8 mouse cellular contexts compared by ENCODE assay signal in the genomic region with DNA sequence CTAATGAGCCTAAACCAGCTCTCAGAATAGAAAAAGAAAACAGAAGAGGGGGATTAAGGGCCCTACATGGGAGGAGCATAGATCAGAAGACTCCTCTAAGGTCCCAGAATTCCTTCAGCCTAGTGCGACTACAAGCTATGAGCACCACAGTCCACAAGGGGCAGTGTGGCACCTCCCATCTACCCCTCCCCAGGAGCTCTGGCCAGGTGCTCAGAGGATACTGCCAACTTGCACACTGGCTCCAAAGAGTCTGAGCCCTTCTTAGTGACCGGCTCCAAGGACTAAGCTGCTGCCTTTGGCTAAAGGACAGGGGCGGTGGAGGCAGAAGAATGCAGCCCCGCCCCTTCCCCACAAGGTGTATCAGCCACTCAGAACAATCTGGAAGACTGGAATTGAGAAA.
DNase-seq lines count a peak whose midpoint lies in the region; ATAC-seq and TF ChIP-seq lines count a peak whose summit lies in the region.

No protein-coding gene starts in this region.

- H3K4me1 ChIP-seq in ES-Bruce4 (ENCODE audit: control insufficient read depth, insufficient read depth, low read length), result peaks cover 4% of the 10 kb centered on the region
- peaks cover 8% of the 10 kb centered on the region; the same call in 1 of the 2 replicates for H3K4me1 ChIP-seq in lung, postnatal 0 days (ENCODE audit: insufficient read depth, low read depth, low read length)

- TF ChIP-seq EP300 in ES-Bruce4 (IDR thresholded peaks at IDR 0.05; ENCODE audit: insufficient read depth, low read depth, low read length), result 0 out of 2 replicates have a peak, but pooled peaks have one; percentile 13
- TF ChIP-seq EP300 in lung, postnatal 0 days (IDR thresholded peaks at IDR 0.05), result no peak

- H3K36me3 ChIP-seq in ES-Bruce4 (ENCODE audit: control insufficient read depth, insufficient read depth, low read length, poor library complexity, severe bottlenecking), result no peaks in the 10 kb centered on the region
- no peaks in the 10 kb centered on the region for H3K36me3 ChIP-seq in lung, postnatal 0 days (ENCODE audit: insufficient read depth, low read length)

- TF ChIP-seq CTCF in ES-Bruce4 (IDR thresholded peaks at IDR 0.05; ENCODE audit: low read depth, low read length), result peak; percentile 71
- TF ChIP-seq CTCF in lung, postnatal 0 days (IDR thresholded peaks at IDR 0.05), result peak; percentile 78

- H3K27me3 ChIP-seq in ES-Bruce4 (ENCODE audit: control insufficient read depth, insufficient read depth, low read length, poor library complexity, severe bottlenecking), result no peaks in the 10 kb centered on the region
- no peaks in the 10 kb centered on the region for H3K27me3 ChIP-seq in lung, postnatal 0 days (replicated peaks; ENCODE audit: insufficient read depth, low read length)

- peak; percentile 75 for ATAC-seq in frontal cortex, adult (ENCODE audit: low TSS enrichment)
- peak; percentile 90 for ATAC-seq in lung, postnatal 0 days

- no peak overlapping the region for H3K9ac ChIP-seq in ES-Bruce4 (ENCODE audit: low read depth, poor library complexity, severe bottlenecking)
- H3K9ac ChIP-seq in lung, postnatal 0 days (replicated peaks; ENCODE audit: low read depth), result no peak overlapping the region

- WGBS in lung, postnatal 0 days, result 47% methylated on average over 4 of the region's 4 CpGs

- no peaks in the 10 kb centered on the region for H3K9me3 ChIP-seq in ES-Bruce4 (replicated peaks; ENCODE audit: control insufficient read depth, insufficient read depth, low read length, poor library complexity, severe bottlenecking)
- H3K9me3 ChIP-seq in lung, postnatal 0 days (ENCODE audit: low read length), result no peaks in the 10 kb centered on the region

- H3K27ac ChIP-seq in ES-Bruce4 (ENCODE audit: insufficient read depth, low read length), result no peak overlapping the region
- no peak overlapping the region for H3K27ac ChIP-seq in lung, postnatal 0 days (ENCODE audit: low read length)

- H3K4me3 ChIP-seq in ES-Bruce4 (ENCODE audit: low read depth, low read length), result no peak overlapping the region
- no peak overlapping the region for H3K4me3 ChIP-seq in lung, postnatal 0 days (ENCODE audit: low read depth, low read length)

- intact Hi-C loops in gastrocnemius, postnatal 14 days (cut with DNase I; ENCODE audit: low total_unique reads), result no loop called here

- DNase-seq in frontal cortex, postnatal 14 days (ENCODE audit: low spot score in 2 of 2), result no peak
- peak; percentile 83 to 87 for DNase-seq in cerebellum, postnatal 14 days
- DNase-seq in gastrocnemius, postnatal 14 days, result peak; percentile 80
- DNase-seq in kidney, adult 11 months, result peak; percentile 80
- DNase-seq in lung, postnatal 0 days (ENCODE audit: low spot score), result peak; percentile 85
- peak; percentile 38 to 59 for DNase-seq in spleen, adult 18-20 months

- TF ChIP-seq POLR2A in ES-Bruce4 (IDR thresholded peaks at IDR 0.05; ENCODE audit: insufficient read depth, low read length), result no peak

- no peak overlapping the region for H3K4me2 ChIP-seq in lung, postnatal 0 days (replicated peaks; ENCODE audit: low read depth, low read length)

Comparison
In these comparisons a context has a peak if more than half of its experiments do, and no peak if none do; other contexts are left out.
1. DNase-seq: peak in cerebellum, postnatal 14 days (2 of 2), gastrocnemius, postnatal 14 days (single experiment), kidney, adult 11 months (single experiment), lung, postnatal 0 days (single experiment) and spleen, adult 18-20 months (2 of 2); none in frontal cortex, postnatal 14 days (0 of 2).